Mouse (Mus musculus) forebrain, postnatal 0 days (tissue): ENCODE measurements around the gene Dnlz. TPM values are rescaled to one million over a fixed set of nuclear protein-coding genes. Genes with fewer than 3 reads are reported as not detected.

Source experiments
- ATAC-seq: fragments of 200-750 bp; cut with Nextera tagmentation; 2 replicates; pipeline ENCODE4 v1.8.0; 2017; ENCODE audit warnings: mild to moderate bottlenecking, moderate library complexity
- DNase-seq: peaks from one replicate; pipeline ENCODE4 v3.0.0-alpha.2; 2015
- H3K27ac ChIP-seq: fragments of 300-500 bp; sonication (generic); 2 replicates; pipeline ENCODE4 v1.5.1; 2014; ENCODE audit warnings: low read depth, mild to moderate bottlenecking, antibody characterized with exemption, low read length, moderate library complexity, mixed read lengths
- H3K27me3 ChIP-seq: fragments of 300-500 bp; sonication (generic); 2 replicates; pipeline ENCODE4 v1.6.1; 2014; ENCODE audit warnings: mild to moderate bottlenecking, low read length, mixed read lengths; ENCODE audit not compliant: insufficient read depth
- H3K36me3 ChIP-seq: fragments of 300-500 bp; sonication (generic); 2 replicates; pipeline ENCODE4 v1.6.1; 2014; ENCODE audit warnings: mild to moderate bottlenecking, moderate library complexity; ENCODE audit not compliant: insufficient read depth
- H3K4me1 ChIP-seq: fragments of 300-500 bp; sonication (generic); 2 replicates; pipeline ENCODE4 v1.6.1; 2014; ENCODE audit warnings: antibody characterized with exemption; ENCODE audit not compliant: insufficient read depth
- H3K4me2 ChIP-seq: fragments of 300-500 bp; sonication (generic); 2 replicates; pipeline ENCODE4 v1.6.1; 2014; ENCODE audit warnings: low read depth, mild to moderate bottlenecking, moderate library complexity
- H3K4me3 ChIP-seq: fragments of 300-500 bp; sonication (generic); 2 replicates; pipeline ENCODE4 v1.5.1; 2014; ENCODE audit warnings: low read depth, low read length, mixed read lengths
- H3K9ac ChIP-seq: fragments of 300-500 bp; sonication (generic); 2 replicates; pipeline ENCODE4 v1.6.1; 2014; ENCODE audit warnings: mild to moderate bottlenecking
- H3K9me3 ChIP-seq: fragments of 300-500 bp; sonication (generic); 2 replicates; pipeline ENCODE4 v1.6.1; 2016; ENCODE audit warnings: low read length
- CTCF ChIP-seq: sonication (generic); IDR thresholded peaks from 2 replicates; pipeline ENCODE4 v1.5.1; 2016; ENCODE audit warnings: antibody characterized with exemption, control low read depth, low read depth
- WGBS: fragments of 180-500 bp; shearing (Covaris S2); extraction: QIAGEN DNeasy Blood & Tissue Kit; methylation state at CpG from one replicate; pipeline ENCODE4 v1.1.7; 2014; 5-methylcytosine and 5-hydroxymethylcytosine counted together
- polyA plus RNA-seq: library from polyadenylated mRNA; unstranded; fragments of >200 nt; fragmentation: Nextera tagmentation; extraction: Ambion mirVana; gene quantifications from 2 replicates; pipeline ENCODE4 v1.2.1, GENCODE M21; 2015
- total RNA-seq: library from RNA; depleted of rRNA; stranded (reverse); fragments of >200 nt; gene quantifications from 2 replicates; pipeline ENCODE4 v1.2.3, GENCODE M21; 2014

The Dnlz gene
- total and polyA plus RNA-seq, 2 experiments from 2014 or later, result 28.8 to 32.2 TPM

- ATAC-seq (no peak), DNase-seq (no peak)
- peak; percentile 32; the same call in 1 of the 2 replicates for TF ChIP-seq CTCF
- Histone ChIP-seq H3K4me2 (no peak overlapping the region), H3K9ac (no peak overlapping the region), H3K9me3 (no peaks in the 10 kb centered on the region), H3K36me3 (no peaks in the 10 kb centered on the region), H3K27ac (no peak overlapping the region), H3K4me1 (peaks cover 6% of the 10 kb centered on the region; the same call in 1 of the 2 replicates), H3K4me3 (no peak overlapping the region), H3K27me3 (no peaks in the 10 kb centered on the region)
- 53% methylated on average over 15 of the region's 15 CpGs for WGBS
These were observed 5.6 kb upstream of the Dnlz start for GRCm38 (mm10) chr2:26357484-26357883.

GRCm38 (mm10) chr2:26356678-26357077 lies 4.8 kb upstream of the Dnlz start:
- Histone ChIP-seq H3K4me2 (no peak overlapping the region), H3K36me3 (no peaks in the 10 kb centered on the region), H3K9ac (no peak overlapping the region), H3K4me1 (peaks cover 6% of the 10 kb centered on the region; the same call in 1 of the 2 replicates), H3K27me3 (no peaks in the 10 kb centered on the region), H3K4me3 (no peak overlapping the region), H3K27ac (no peak overlapping the region), H3K9me3 (no peaks in the 10 kb centered on the region)
- no peak for TF ChIP-seq CTCF
- WGBS, result 75% methylated on average over 7 of the region's 7 CpGs
- DNase-seq (no peak), ATAC-seq (no peak)

GRCm38 (mm10) chr2:26356231-26356630 lies 4.3 kb upstream of the Dnlz start:
- WGBS, result 84% methylated on average over 4 of the region's 4 CpGs
- peaks cover 6% of the 10 kb centered on the region; the same call in 1 of the 2 replicates for H3K4me1 ChIP-seq
- H3K4me2 ChIP-seq, result no peak overlapping the region
- H3K9ac ChIP-seq, result no peak overlapping the region
- no peaks in the 10 kb centered on the region for H3K36me3 ChIP-seq
- no peak overlapping the region for H3K4me3 ChIP-seq
- H3K27me3 ChIP-seq, result no peaks in the 10 kb centered on the region
- H3K9me3 ChIP-seq, result no peaks in the 10 kb centered on the region
- no peak for DNase-seq
- H3K27ac ChIP-seq, result no peak overlapping the region
- no peak for TF ChIP-seq CTCF
- no peak for ATAC-seq

GRCm38 (mm10) chr2:26354401-26354800 lies 2.5 kb upstream of the Dnlz start:
- TF ChIP-seq CTCF, result no peak
- Histone ChIP-seq H3K9ac (no peak overlapping the region), H3K9me3 (no peaks in the 10 kb centered on the region), H3K4me1 (peaks cover 10% of the 10 kb centered on the region; the same call in 1 of the 2 replicates), H3K27ac (no peak overlapping the region), H3K27me3 (no peaks in the 10 kb centered on the region), H3K4me2 (no peak overlapping the region), H3K36me3 (peaks cover 7% of the 10 kb centered on the region), H3K4me3 (no peak overlapping the region)
- DNase-seq (no peak), ATAC-seq (no peak)
- WGBS, result 96% methylated on average over 4 of the region's 4 CpGs

GRCm38 (mm10) chr2:26353066-26353980 lies 1.4 kb upstream of the Dnlz start:
- no peak for DNase-seq
- 86% methylated on average over 11 of the region's 11 CpGs for WGBS
- no peak for TF ChIP-seq CTCF

GRCm38 (mm10) chr2:26352291-26352910 lies 491 bp upstream of the Dnlz start:
- TF ChIP-seq CTCF, result no peak; the same call in 1 of the 2 replicates
- 3% methylated on average over 36 of the region's 36 CpGs for WGBS

More at GRCm38 (mm10) chr2:26353066-26353980, 1.4 kb upstream of the Dnlz start:
- H3K9me3 ChIP-seq, result no peaks in the 10 kb centered on the region
- H3K27ac ChIP-seq, result no peak overlapping the region
- ATAC-seq, result no peak
- peak overlapping the region; percentile 97 for H3K9ac ChIP-seq
- H3K4me1 ChIP-seq, result peaks cover 10% of the 10 kb centered on the region; the same call in 1 of the 2 replicates
- H3K4me3 ChIP-seq, result peak overlapping the region; percentile 86
- peak overlapping the region; percentile 83 for H3K4me2 ChIP-seq
- H3K27me3 ChIP-seq, result no peaks in the 10 kb centered on the region
- peaks cover 18% of the 10 kb centered on the region for H3K36me3 ChIP-seq

More at GRCm38 (mm10) chr2:26352291-26352910, 491 bp upstream of the Dnlz start:
- ATAC-seq (peak; percentile 42), DNase-seq (no peak)
- no peaks in the 10 kb centered on the region for H3K9me3 ChIP-seq
- H3K27ac ChIP-seq, result peak overlapping the region; percentile 94
- H3K4me1 ChIP-seq, result peaks cover 10% of the 10 kb centered on the region; the same call in 1 of the 2 replicates
- peaks cover 27% of the 10 kb centered on the region for H3K36me3 ChIP-seq
- H3K27me3 ChIP-seq, result no peaks in the 10 kb centered on the region
- peak overlapping the region; percentile 97 for H3K9ac ChIP-seq
- peak overlapping the region; percentile 86 for H3K4me3 ChIP-seq
- peak overlapping the region; percentile 83 for H3K4me2 ChIP-seq
